In genomic region chr9:24285419-24285818, GRCm38 (mm10) we compare ENCODE assay signal across 28 mouse cellular contexts.
"Had no signal": no experiment of that assay in that cellular context is flagged by ENCODE, and none has a peak within 500 bp of the region (broad histone marks: within the 10 kb centered on the region; RNA-seq: fewer than 3 reads in every experiment).

No protein-coding gene starts in this region.

- H3K9ac ChIP-seq: heart, embryonic 13.5 days; heart, embryonic 15.5 days; hindbrain, embryonic 12.5 days; hindbrain, embryonic 14.5 days; intestine, embryonic 15.5 days; limb, embryonic 12.5 days; liver, embryonic 13.5 days; liver, embryonic 15.5 days; liver, postnatal 0 days had no signal

- H3K4me3 ChIP-seq: gastrocnemius, adult 2 months; heart, adult 2 months; heart, embryonic 13.5 days; heart, embryonic 15.5 days; hindbrain, embryonic 10.5 days; hindbrain, embryonic 12.5 days; intestine, embryonic 15.5 days; limb, embryonic 12.5 days; liver, embryonic 13.5 days; liver, embryonic 15.5 days had no signal

- H3K27ac ChIP-seq: gastrocnemius, adult 2 months; heart, adult 2 months; heart, embryonic 13.5 days; heart, embryonic 15.5 days; hindbrain, embryonic 10.5 days; hindbrain, embryonic 12.5 days; hindbrain, embryonic 14.5 days; intestine, embryonic 15.5 days; limb, embryonic 12.5 days; liver, embryonic 15.5 days had no signal

- H3K4me2 ChIP-seq: heart, embryonic 11.5 days; heart, embryonic 13.5 days; heart, embryonic 15.5 days; hindbrain, embryonic 12.5 days; hindbrain, embryonic 14.5 days; intestine, embryonic 15.5 days; limb, embryonic 12.5 days; liver, embryonic 11.5 days; liver, embryonic 13.5 days; liver, embryonic 15.5 days had no signal

- H3K36me3 ChIP-seq: heart, embryonic 13.5 days; heart, embryonic 15.5 days; hindbrain, embryonic 10.5 days; hindbrain, embryonic 12.5 days; intestine, embryonic 15.5 days; limb, embryonic 12.5 days; liver, embryonic 13.5 days; liver, embryonic 15.5 days had no signal

- DNase-seq: gastrocnemius, adult 2 months; gastrocnemius, postnatal 10 days; gastrocnemius, postnatal 25 days; heart, adult 2 months; heart, postnatal 4 days; kidney, adult 18-20 months; kidney, adult 8-10 months; kidney, postnatal 10 days; kidney, postnatal 25 days; kidney, postnatal 4 days; layer of hippocampus, adult 9-11 months; layer of hippocampus, postnatal 36 days; left cerebral cortex, postnatal 4 days; liver, embryonic 13.5 days; liver, postnatal 0 days had no signal

- ATAC-seq: hindbrain, embryonic 16.5 days; inflammation-experienced regulatory T-cells, adult 6 months; intestine, embryonic 15.5 days; intestine, postnatal 0 days; liver, postnatal 0 days had no signal

- H3K9me3 ChIP-seq: heart, embryonic 13.5 days; heart, embryonic 15.5 days; hindbrain, embryonic 10.5 days; hindbrain, embryonic 12.5 days; intestine, embryonic 15.5 days; limb, embryonic 12.5 days; liver, embryonic 13.5 days; liver, embryonic 15.5 days had no signal

- H3K27me3 ChIP-seq: heart, embryonic 13.5 days; heart, embryonic 15.5 days; intestine, embryonic 15.5 days; limb, embryonic 12.5 days; liver, embryonic 13.5 days; liver, embryonic 15.5 days had no signal

- H3K4me1 ChIP-seq: heart, embryonic 15.5 days; intestine, embryonic 15.5 days; limb, embryonic 12.5 days had no signal
